Mouse (Mus musculus): ENCODE measurements around the gene Casq2. TPM values are rescaled to one million over a fixed set of nuclear protein-coding genes. Genes with fewer than 3 reads are reported as not detected.

Casq2 gene
- polyA plus RNA-seq, 1 experiment from 2014 or later: 5.2 TPM

- H3K4me2 ChIP-seq: peak overlapping the region; percentile 33; the same call in 1 of the 2 replicates
- no peaks in the 10 kb centered on the region for H3K36me3 ChIP-seq
- WGBS: 35% methylated on average over 8 of the region's 8 CpGs
- H3K4me3 ChIP-seq: no peak overlapping the region
- no peaks in the 10 kb centered on the region for H3K27me3 ChIP-seq
- H3K9ac ChIP-seq: no peak overlapping the region
- peaks cover 9% of the 10 kb centered on the region; the same call in 1 of the 2 replicates for H3K4me1 ChIP-seq
- ATAC-seq (ENCODE audit: insufficient number of reproducible peaks, insufficient read depth, low FRiP score, low TSS enrichment, low read depth): no peak
- no peak overlapping the region for H3K27ac ChIP-seq
- H3K9me3 ChIP-seq: no peaks in the 10 kb centered on the region
These were observed 23.6 kb upstream of the Casq2 start for GRCm38 (mm10) chr3:102062671-102063010.

DNA sequence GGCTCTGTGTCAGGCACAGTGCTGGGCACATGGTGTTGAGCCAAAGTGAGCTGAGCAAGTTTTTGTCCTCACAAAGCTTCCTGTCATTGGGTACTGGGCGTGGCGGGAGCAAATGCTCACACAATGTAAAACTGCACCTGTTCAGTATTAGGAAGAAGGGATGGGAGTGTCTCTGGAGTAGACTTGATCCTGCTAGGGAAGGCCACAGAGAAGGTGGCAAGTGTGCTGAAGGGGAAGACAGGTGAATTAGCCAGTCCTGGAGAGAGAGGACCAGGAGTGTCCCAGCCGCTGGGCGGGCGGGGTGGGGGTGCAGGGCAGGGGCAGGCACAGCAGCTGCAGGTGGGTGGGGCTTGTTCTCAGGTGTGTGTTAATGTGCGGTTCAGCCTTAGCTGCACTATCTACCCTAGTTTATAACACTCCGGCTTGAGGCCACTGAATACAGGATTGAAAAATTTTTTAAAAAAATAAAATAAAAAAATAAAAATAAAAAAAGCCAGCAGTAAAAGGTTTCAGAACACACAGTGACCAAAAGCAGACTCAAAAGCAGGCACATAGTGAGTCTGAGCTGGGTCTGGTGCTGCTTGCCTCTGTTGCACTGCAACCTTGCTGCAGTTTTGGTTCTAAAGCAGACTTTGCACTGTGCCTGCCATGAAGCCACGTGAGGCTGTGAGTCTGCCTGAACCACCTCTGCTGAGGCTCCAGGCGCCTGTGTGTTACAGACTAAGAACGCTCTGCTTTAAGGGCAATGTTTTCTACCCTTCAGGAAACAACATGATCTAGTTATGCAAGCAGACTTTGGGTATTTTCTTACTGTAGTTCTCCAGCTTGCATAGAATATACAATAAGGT is 22.7 kb upstream of the Casq2 start:
- Histone ChIP-seq H3K9ac (no peak overlapping the region), H3K9me3 (no peaks in the 10 kb centered on the region), H3K27ac (no peak overlapping the region), H3K27me3 (no peaks in the 10 kb centered on the region), H3K4me2 (no peak overlapping the region), H3K4me1 (peaks cover 9% of the 10 kb centered on the region; the same call in 1 of the 2 replicates), H3K4me3 (no peak overlapping the region), H3K36me3 (no peaks in the 10 kb centered on the region)
- 65% methylated on average over 10 of the region's 10 CpGs for WGBS
- ATAC-seq (ENCODE audit: insufficient number of reproducible peaks, insufficient read depth, low FRiP score, low TSS enrichment, low read depth): no peak

DNA sequence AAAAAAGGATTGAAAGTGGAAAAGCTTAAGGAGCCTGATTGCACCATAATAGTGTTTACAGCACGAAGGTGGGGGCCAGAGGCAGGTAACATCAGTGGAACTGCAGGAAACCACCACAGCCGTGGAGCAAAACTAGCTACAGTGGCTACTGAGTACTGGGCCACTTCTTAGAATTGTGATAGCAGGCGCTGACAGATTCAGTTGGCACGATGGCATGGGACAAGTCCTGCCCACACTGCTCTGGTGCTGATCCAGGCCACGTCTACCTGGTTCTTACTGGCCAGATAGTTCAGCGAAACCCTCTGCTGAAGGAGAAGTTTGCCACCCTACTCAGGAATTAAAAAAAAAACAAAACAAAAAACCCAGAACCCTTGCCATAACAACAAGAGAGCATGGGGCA is 21.6 kb upstream of the Casq2 start:
- Histone ChIP-seq H3K9me3 (no peaks in the 10 kb centered on the region), H3K4me3 (no peak overlapping the region), H3K4me2 (no peak overlapping the region), H3K36me3 (no peaks in the 10 kb centered on the region), H3K27ac (no peak overlapping the region), H3K9ac (no peak overlapping the region), H3K27me3 (no peaks in the 10 kb centered on the region), H3K4me1 (peaks cover 9% of the 10 kb centered on the region; the same call in 1 of the 2 replicates)
- 80% methylated on average over 6 of the region's 6 CpGs for WGBS
- ATAC-seq (ENCODE audit: insufficient number of reproducible peaks, insufficient read depth, low FRiP score, low TSS enrichment, low read depth): no peak

DNA sequence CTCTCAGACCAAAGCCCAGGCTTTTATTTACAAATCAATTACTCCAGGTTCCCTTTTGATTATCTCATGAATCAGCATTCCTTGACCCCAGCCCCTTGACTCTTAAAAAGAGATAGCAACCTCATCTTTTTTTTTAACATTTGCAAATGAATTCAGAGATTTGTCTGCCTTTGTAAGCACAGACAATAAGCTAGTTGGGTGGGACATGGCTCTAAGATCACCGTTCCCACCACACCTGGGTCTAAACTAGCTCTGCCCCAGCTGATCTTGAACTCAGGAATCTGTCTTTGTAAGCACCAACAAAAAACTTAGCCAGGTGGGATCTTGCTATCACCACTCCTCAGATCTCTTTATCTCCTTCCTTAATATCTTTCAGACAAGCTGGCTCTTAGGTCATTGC is 18.9 kb upstream of the Casq2 start:
- H3K9me3 ChIP-seq: no peaks in the 10 kb centered on the region
- no peak overlapping the region for H3K4me3 ChIP-seq
- H3K9ac ChIP-seq: no peak overlapping the region
- no peak overlapping the region for H3K27ac ChIP-seq
- H3K27me3 ChIP-seq: no peaks in the 10 kb centered on the region
- 48% methylated on average over 1 of the region's 1 CpGs for WGBS
- H3K4me1 ChIP-seq: peaks cover 7% of the 10 kb centered on the region; the same call in 1 of the 2 replicates
- H3K36me3 ChIP-seq: no peaks in the 10 kb centered on the region
- ATAC-seq (ENCODE audit: insufficient number of reproducible peaks, insufficient read depth, low FRiP score, low TSS enrichment, low read depth): no peak
- no peak overlapping the region for H3K4me2 ChIP-seq

GRCm38 (mm10) chr3:102067861-102068260 is 18.4 kb upstream of the Casq2 start:
- 93% methylated on average over 2 of the region's 2 CpGs for WGBS
- 0 out of 2 replicates have a peak, but pooled peaks cover 1% of the 10 kb centered on the region for H3K4me1 ChIP-seq
- no peaks in the 10 kb centered on the region for H3K36me3 ChIP-seq
- H3K4me3 ChIP-seq: no peak overlapping the region
- H3K9ac ChIP-seq: no peak overlapping the region
- H3K9me3 ChIP-seq: no peaks in the 10 kb centered on the region
- no peak for ATAC-seq (ENCODE audit: insufficient number of reproducible peaks, insufficient read depth, low FRiP score, low TSS enrichment, low read depth)
- H3K27me3 ChIP-seq: no peaks in the 10 kb centered on the region
- no peak overlapping the region for H3K4me2 ChIP-seq
- H3K27ac ChIP-seq: no peak overlapping the region

DNA sequence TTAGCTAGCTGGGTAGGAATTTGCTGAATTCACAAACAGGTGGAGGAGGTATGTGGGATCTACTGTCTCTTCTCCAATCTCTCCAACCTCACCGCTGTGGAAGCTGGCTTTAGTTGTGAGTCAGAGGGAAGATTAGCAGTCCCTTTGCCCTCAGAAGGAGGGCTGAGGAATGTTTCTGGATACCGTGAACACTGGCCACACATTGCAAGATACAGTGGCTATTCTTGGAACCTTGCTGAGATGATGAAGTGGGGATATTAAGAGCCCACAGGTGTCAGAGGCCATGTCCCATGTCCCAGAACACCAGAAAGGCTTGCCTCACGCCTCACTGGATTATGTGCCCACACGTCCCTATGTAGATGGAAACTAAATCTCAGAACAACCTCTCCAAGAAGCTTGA is 17.0 kb upstream of the Casq2 start:
- Histone ChIP-seq H3K27ac (no peak overlapping the region), H3K27me3 (no peaks in the 10 kb centered on the region), H3K4me1 (no peaks in the 10 kb centered on the region), H3K9me3 (no peaks in the 10 kb centered on the region), H3K4me3 (no peak overlapping the region), H3K36me3 (no peaks in the 10 kb centered on the region), H3K9ac (no peak overlapping the region), H3K4me2 (no peak overlapping the region)
- ATAC-seq (ENCODE audit: insufficient number of reproducible peaks, insufficient read depth, low FRiP score, low TSS enrichment, low read depth): no peak
- WGBS: 82% methylated on average over 4 of the region's 4 CpGs

DNA sequence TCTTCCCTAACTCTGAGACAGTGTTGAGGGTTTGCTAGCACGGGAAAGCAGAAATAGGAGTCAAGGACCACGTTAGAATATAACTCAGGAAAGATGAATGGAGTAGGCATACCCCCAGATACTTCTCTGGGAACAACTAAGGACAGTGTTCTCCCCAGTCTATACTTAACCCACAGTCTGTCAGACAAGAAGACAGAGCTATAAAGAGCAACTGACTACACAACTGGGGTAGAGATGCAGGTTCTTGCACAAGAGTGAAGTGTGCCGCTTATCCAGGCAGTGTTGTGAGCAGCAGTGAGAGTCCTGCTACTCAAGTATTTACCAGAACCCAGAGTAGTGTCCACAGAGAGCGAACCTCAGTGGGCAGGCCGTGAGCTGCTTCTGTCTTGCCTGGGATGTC is 16.5 kb upstream of the Casq2 start:
- Histone ChIP-seq H3K4me1 (no peaks in the 10 kb centered on the region), H3K36me3 (no peaks in the 10 kb centered on the region), H3K27me3 (no peaks in the 10 kb centered on the region), H3K4me3 (no peak overlapping the region), H3K9me3 (no peaks in the 10 kb centered on the region), H3K4me2 (no peak overlapping the region), H3K9ac (no peak overlapping the region), H3K27ac (no peak overlapping the region)
- no peak for ATAC-seq (ENCODE audit: insufficient number of reproducible peaks, insufficient read depth, low FRiP score, low TSS enrichment, low read depth)
- 81% methylated on average over 5 of the region's 5 CpGs for WGBS

DNA sequence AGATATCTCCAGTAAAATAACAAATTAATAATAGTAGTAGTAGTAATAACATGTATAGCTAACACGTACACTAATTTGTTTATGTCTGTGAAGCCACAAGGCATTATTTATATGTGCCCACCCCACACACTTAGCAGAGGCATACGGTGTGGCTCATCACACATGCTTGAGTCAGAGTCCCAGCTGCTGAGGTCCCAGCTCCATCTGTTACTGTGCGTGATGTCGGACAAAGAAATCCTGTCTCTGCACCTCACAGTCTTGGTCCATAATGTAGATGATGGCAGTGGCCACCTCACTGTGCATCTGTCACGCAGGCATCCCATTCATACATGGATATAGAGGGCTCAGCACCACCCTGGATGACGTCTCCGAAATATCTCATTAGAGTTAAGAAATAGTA is 15.9 kb upstream of the Casq2 start:
- H3K36me3 ChIP-seq: no peaks in the 10 kb centered on the region
- no peak for ATAC-seq (ENCODE audit: insufficient number of reproducible peaks, insufficient read depth, low FRiP score, low TSS enrichment, low read depth)
- H3K27me3 ChIP-seq: no peaks in the 10 kb centered on the region
- no peak overlapping the region for H3K4me2 ChIP-seq
- no peak overlapping the region for H3K9ac ChIP-seq
- no peak overlapping the region for H3K27ac ChIP-seq
- H3K4me3 ChIP-seq: no peak overlapping the region
- no peaks in the 10 kb centered on the region for H3K9me3 ChIP-seq
- no peaks in the 10 kb centered on the region for H3K4me1 ChIP-seq
- WGBS: 93% methylated on average over 7 of the region's 7 CpGs

GRCm38 (mm10) chr3:102071016-102071415 is 15.2 kb upstream of the Casq2 start:
- ATAC-seq (ENCODE audit: insufficient number of reproducible peaks, insufficient read depth, low FRiP score, low TSS enrichment, low read depth): no peak
- WGBS: 96% methylated on average over 3 of the region's 3 CpGs

GRCm38 (mm10) chr3:102079413-102079812 is 6.8 kb upstream of the Casq2 start:
- Histone ChIP-seq H3K36me3 (no peaks in the 10 kb centered on the region), H3K4me2 (no peak overlapping the region), H3K27ac (no peak overlapping the region), H3K4me1 (peaks cover 14% of the 10 kb centered on the region), H3K9ac (no peak overlapping the region), H3K27me3 (peaks cover 8% of the 10 kb centered on the region; the same call in 1 of the 2 replicates), H3K4me3 (no peak overlapping the region), H3K9me3 (no peaks in the 10 kb centered on the region)
- 86% methylated on average over 2 of the region's 2 CpGs for WGBS
- ATAC-seq (ENCODE audit: insufficient number of reproducible peaks, insufficient read depth, low FRiP score, low TSS enrichment, low read depth): no peak

More at GRCm38 (mm10) chr3:102071016-102071415, 15.2 kb upstream of the Casq2 start:
- no peaks in the 10 kb centered on the region for H3K27me3 ChIP-seq
- no peak overlapping the region for H3K27ac ChIP-seq
- H3K36me3 ChIP-seq: no peaks in the 10 kb centered on the region
- no peak overlapping the region for H3K9ac ChIP-seq
- no peaks in the 10 kb centered on the region for H3K4me1 ChIP-seq
- H3K4me3 ChIP-seq: no peak overlapping the region
- no peak overlapping the region for H3K4me2 ChIP-seq
- no peaks in the 10 kb centered on the region for H3K9me3 ChIP-seq

DNA sequence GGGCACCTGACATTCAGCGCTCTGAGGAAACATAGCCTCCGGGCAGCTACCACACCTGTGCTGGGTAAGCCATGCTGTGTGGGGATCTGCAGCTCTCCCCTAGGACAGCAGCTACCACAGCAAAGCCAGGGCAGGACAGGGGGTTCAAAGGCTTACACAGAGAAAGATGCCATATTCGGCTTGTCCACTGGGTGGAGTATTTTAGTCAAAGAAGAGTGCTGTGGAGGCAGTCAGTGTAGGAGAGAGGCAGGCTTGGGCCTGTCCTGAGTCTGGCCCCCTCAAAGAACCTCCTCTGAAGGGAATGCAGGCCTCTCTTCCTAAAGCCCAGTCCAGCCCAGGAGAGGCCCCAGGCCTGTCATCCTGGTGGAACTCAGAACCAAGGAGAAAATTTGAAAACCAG is 4.4 kb upstream of the Casq2 start:
- WGBS: 8% methylated on average over 3 of the region's 3 CpGs
- no peak overlapping the region for H3K4me2 ChIP-seq

DNA sequence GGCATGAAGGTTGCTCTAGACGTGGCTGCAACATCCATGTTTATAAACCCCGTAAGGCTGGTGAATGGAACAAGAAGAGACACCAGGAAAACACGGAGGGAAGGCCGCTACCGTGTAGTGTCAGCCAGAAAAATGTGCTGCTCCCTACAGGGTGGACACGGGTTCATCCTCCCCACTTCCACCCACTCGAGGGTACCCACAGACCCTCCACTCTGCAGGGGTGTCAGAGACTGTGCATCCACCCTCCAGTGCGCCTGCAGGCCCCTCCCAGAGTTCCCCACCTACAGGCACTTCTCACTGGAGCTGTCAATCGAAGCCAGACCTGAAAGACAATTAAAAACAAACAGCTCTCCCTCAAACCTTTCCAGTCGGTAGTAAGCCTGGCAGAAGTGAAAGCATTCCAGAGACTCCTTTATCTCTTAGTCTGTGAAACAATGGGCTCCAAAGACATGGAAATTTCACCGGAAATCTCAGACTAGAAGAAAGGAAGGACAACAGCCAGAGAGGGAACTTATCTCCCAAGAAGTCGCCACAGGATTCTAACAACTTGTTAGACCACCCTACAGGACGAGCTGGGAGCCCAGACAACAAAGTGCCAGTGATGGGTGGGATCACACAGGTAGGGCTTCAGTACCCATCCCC is 2.5 kb upstream of the Casq2 start:
- H3K9me3 ChIP-seq: no peaks in the 10 kb centered on the region
- H3K36me3 ChIP-seq: no peaks in the 10 kb centered on the region
- peaks cover 14% of the 10 kb centered on the region for H3K4me1 ChIP-seq
- H3K27me3 ChIP-seq: peaks cover 33% of the 10 kb centered on the region
- no peak overlapping the region for H3K4me3 ChIP-seq
- 26% methylated on average over 13 of the region's 13 CpGs for WGBS
- H3K27ac ChIP-seq: no peak overlapping the region
- no peak overlapping the region for H3K4me2 ChIP-seq
- H3K9ac ChIP-seq: no peak overlapping the region
- ATAC-seq (ENCODE audit: insufficient number of reproducible peaks, insufficient read depth, low FRiP score, low TSS enrichment, low read depth): no peak

More for the DNA sequence above, 4.4 kb upstream of the Casq2 start:
- peaks cover 14% of the 10 kb centered on the region for H3K4me1 ChIP-seq
- ATAC-seq (ENCODE audit: insufficient number of reproducible peaks, insufficient read depth, low FRiP score, low TSS enrichment, low read depth): peak; percentile 80
- H3K4me3 ChIP-seq: no peak overlapping the region
- H3K9me3 ChIP-seq: no peaks in the 10 kb centered on the region
- H3K27me3 ChIP-seq: peaks cover 32% of the 10 kb centered on the region
- 0 out of 2 replicates have a peak overlapping the region, but pooled peaks have one; percentile 27 for H3K9ac ChIP-seq
- no peaks in the 10 kb centered on the region for H3K36me3 ChIP-seq
- H3K27ac ChIP-seq: no peak overlapping the region

Data from embryonic facial prominence, embryonic 13.5 days (tissue).